Mouse (Mus musculus): Measurements from ENCODE around the gene Map7d1.

DNA sequence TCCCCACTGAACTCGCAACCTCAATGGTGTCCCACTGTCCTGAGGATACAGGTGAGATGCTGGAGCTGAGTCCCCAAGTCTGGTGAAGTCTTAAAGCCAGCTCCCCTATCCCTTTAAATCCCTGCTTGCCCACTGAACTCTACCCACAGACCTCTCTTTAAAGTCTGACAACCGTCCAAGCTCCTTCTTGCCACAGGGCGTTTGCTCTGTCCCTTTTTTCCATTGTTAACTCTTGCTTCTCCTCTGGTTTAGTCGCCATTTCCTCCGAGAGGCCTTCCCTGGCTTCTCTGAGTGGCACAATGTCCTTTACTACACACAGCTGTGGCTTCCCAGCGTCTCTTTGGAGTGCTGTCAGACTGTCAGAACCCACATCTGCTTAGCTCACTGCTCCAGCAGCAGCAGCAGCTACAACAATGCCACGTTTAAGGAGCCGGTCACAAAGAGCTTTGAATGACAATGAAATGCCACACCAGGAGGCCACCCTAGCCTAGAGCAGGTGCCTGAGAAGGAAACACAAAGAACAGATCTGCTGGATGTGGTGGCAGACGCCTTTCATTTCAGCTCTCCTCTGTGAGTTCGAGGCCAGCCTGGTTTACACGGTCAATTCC is 7.8 kb downstream of the Map7d1 start:
- TF ChIP-seq CTCF (conservative IDR thresholded peaks at IDR 0.05; ENCODE audit: insufficient read depth, insufficient read length, low read depth, low read length): no peak
- no peak for TF ChIP-seq POLR2A (IDR thresholded peaks at IDR 0.05; ENCODE audit: low read depth, low read length)

Data from kidney, adult 2 months (tissue).